8 mouse cellular contexts compared by ENCODE assay signal in the genomic region with DNA sequence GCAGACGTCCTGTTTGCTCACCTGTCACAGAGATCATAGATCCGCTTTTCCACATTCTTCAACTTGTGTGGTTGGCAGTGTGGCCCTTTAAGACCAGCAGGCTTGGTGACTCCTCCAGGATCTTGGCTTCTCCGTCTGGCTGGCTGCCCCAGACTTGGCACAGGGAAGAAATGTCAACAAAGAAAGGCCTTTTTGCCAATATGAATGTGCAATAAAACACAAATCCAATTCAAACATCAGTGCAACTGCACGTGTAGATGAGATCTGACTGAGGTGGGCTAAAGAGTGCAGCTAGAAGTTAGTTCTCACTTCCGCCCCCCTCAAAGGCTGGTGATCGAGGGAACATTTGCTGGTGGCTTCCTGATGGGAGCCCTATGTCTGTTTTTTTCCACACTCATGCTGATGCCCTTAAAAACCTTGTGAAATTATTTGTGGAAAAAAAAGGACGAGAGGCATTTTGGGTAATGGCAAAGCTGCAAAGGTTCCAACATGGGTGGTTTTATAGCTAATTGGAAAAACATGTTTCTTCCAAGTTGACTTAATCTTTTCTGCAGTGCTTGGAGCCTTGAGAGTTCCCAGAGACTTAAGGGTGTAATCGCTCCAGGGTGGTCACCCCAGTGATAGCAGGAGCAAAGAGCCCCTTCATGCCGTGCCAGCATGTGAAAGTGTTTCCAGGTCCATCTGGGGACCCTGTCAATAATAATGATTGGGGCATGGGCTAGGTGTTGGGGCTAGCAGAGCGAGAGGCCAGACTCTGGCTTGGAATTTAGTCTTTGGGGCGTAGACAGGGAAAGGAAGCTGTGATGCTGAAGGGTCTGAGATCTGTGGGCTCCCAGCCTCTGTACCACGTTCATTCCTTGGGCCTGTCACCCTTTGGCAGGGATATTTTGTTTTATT. TPM values are rescaled to one million over a fixed set of nuclear protein-coding genes. Genes with fewer than 3 reads are reported as not detected.
A peak's percentile ranks its signal among the peaks of the same experiment; 100 is the strongest.
DNase-seq lines count a peak whose midpoint lies in the region; ATAC-seq and TF ChIP-seq lines count a peak whose summit lies in the region.

No protein-coding gene starts in this region.

- DNase-seq in heart, adult 11 months = peak; percentile 97
- peak; percentile 86 for DNase-seq in adrenal gland, postnatal 10 days
- DNase-seq in fat pad, adult 2 months (ENCODE audit: extremely low read depth, low read depth, low spot score) = peak; percentile 88
- DNase-seq in lung, postnatal 0 days (ENCODE audit: low spot score) = peak; percentile 80
- DNase-seq in thymus, postnatal 10 days (ENCODE audit: low spot score in 2 of 2) = no peak

- H3K9ac ChIP-seq in heart, embryonic 12.5 days = no peak overlapping the region
- no peak overlapping the region for H3K9ac ChIP-seq in kidney, embryonic 16.5 days (replicated peaks; ENCODE audit: low read length)
- no peak overlapping the region for H3K9ac ChIP-seq in lung, postnatal 0 days (replicated peaks; ENCODE audit: low read depth)
- no peak overlapping the region for H3K9ac ChIP-seq in hindbrain, embryonic 16.5 days (ENCODE audit: low read depth, low read length)

- 0 out of 2 replicates have a peak, but pooled peaks have one; percentile 10 for TF ChIP-seq CTCF in lung, postnatal 0 days (IDR thresholded peaks at IDR 0.05)

- H3K4me3 ChIP-seq in heart, embryonic 12.5 days = no peak overlapping the region
- no peak overlapping the region for H3K4me3 ChIP-seq in kidney, embryonic 16.5 days (ENCODE audit: low read length)
- H3K4me3 ChIP-seq in lung, postnatal 0 days (ENCODE audit: low read depth, low read length) = no peak overlapping the region
- H3K4me3 ChIP-seq in hindbrain, embryonic 16.5 days (ENCODE audit: low read length) = no peak overlapping the region

- WGBS in heart, embryonic 12.5 days = 50% methylated on average over 12 of the region's 12 CpGs
- WGBS in kidney, embryonic 16.5 days = 63% methylated on average over 12 of the region's 12 CpGs
- 34% methylated on average over 12 of the region's 12 CpGs for WGBS in lung, postnatal 0 days
- 55% methylated on average over 12 of the region's 12 CpGs for WGBS in hindbrain, embryonic 16.5 days

- TF ChIP-seq EP300 in lung, postnatal 0 days (IDR thresholded peaks at IDR 0.05) = peak; percentile 11; the same call in 1 of the 2 replicates

- H3K27ac ChIP-seq in heart, embryonic 12.5 days (ENCODE audit: poor library complexity, severe bottlenecking) = no peak overlapping the region
- peak overlapping the region; percentile 33; the same call in 1 of the 2 replicates for H3K27ac ChIP-seq in kidney, embryonic 16.5 days (ENCODE audit: low read length)
- H3K27ac ChIP-seq in lung, postnatal 0 days (ENCODE audit: low read length) = peak overlapping the region; percentile 43; the same call in 1 of the 2 replicates
- no peak overlapping the region; the same call in 1 of the 2 replicates for H3K27ac ChIP-seq in hindbrain, embryonic 16.5 days (ENCODE audit: low read depth, low read length)

- ATAC-seq in heart, embryonic 12.5 days (ENCODE audit: insufficient number of reproducible peaks, low FRiP score) = no peak
- no peak for ATAC-seq in kidney, embryonic 16.5 days (ENCODE audit: low FRiP score, low TSS enrichment)
- ATAC-seq in lung, postnatal 0 days = peak; percentile 63
- no peak; the same call in 1 of the 2 replicates for ATAC-seq in hindbrain, embryonic 16.5 days

- H3K27me3 ChIP-seq in heart, embryonic 12.5 days (replicated peaks) = no peaks in the 10 kb centered on the region
- no peaks in the 10 kb centered on the region for H3K27me3 ChIP-seq in kidney, embryonic 16.5 days (ENCODE audit: insufficient read depth, low read length)
- no peaks in the 10 kb centered on the region for H3K27me3 ChIP-seq in lung, postnatal 0 days (replicated peaks; ENCODE audit: insufficient read depth, low read length)
- no peaks in the 10 kb centered on the region for H3K27me3 ChIP-seq in hindbrain, embryonic 16.5 days (replicated peaks; ENCODE audit: control insufficient read depth, insufficient read depth, low read length)

- H3K4me1 ChIP-seq in heart, embryonic 12.5 days (replicated peaks) = peaks cover 21% of the 10 kb centered on the region
- H3K4me1 ChIP-seq in kidney, embryonic 16.5 days (ENCODE audit: insufficient read depth, low read length) = peaks cover 8% of the 10 kb centered on the region; the same call in 1 of the 2 replicates
- peaks cover 16% of the 10 kb centered on the region for H3K4me1 ChIP-seq in lung, postnatal 0 days (ENCODE audit: insufficient read depth, low read depth, low read length)
- H3K4me1 ChIP-seq in hindbrain, embryonic 16.5 days (ENCODE audit: control insufficient read depth, insufficient read depth, low read depth, low read length) = peaks cover 6% of the 10 kb centered on the region

- no peaks in the 10 kb centered on the region for H3K9me3 ChIP-seq in heart, embryonic 12.5 days (replicated peaks)
- no peaks in the 10 kb centered on the region for H3K9me3 ChIP-seq in kidney, embryonic 16.5 days (ENCODE audit: low read length)
- H3K9me3 ChIP-seq in lung, postnatal 0 days (ENCODE audit: low read length) = no peaks in the 10 kb centered on the region
- no peaks in the 10 kb centered on the region for H3K9me3 ChIP-seq in hindbrain, embryonic 16.5 days (ENCODE audit: control insufficient read depth, low read length)

- 0 out of 2 replicates have a peak, but pooled peaks cover 4% of the 10 kb centered on the region for H3K36me3 ChIP-seq in heart, embryonic 12.5 days
- H3K36me3 ChIP-seq in kidney, embryonic 16.5 days (ENCODE audit: insufficient read depth, low read length) = no peaks in the 10 kb centered on the region
- no peaks in the 10 kb centered on the region for H3K36me3 ChIP-seq in lung, postnatal 0 days (ENCODE audit: insufficient read depth, low read length)
- no peaks in the 10 kb centered on the region for H3K36me3 ChIP-seq in hindbrain, embryonic 16.5 days (ENCODE audit: control insufficient read depth, insufficient read depth, low read length)

- H3K4me2 ChIP-seq in heart, embryonic 12.5 days = no peak overlapping the region
- no peak overlapping the region for H3K4me2 ChIP-seq in kidney, embryonic 16.5 days (replicated peaks; ENCODE audit: low read depth, low read length)
- no peak overlapping the region for H3K4me2 ChIP-seq in lung, postnatal 0 days (replicated peaks; ENCODE audit: low read depth, low read length)
- no peak overlapping the region for H3K4me2 ChIP-seq in hindbrain, embryonic 16.5 days (ENCODE audit: low read length)

RNA-seq across cellular contexts. Expression of gene Rmi2, which starts 15.4 kb away (rescaled TPM):
- 3.9 and 5.0 TPM in 2 replicates for polyA plus RNA-seq in heart, embryonic 12.5 days (2016; fragmentation: Nextera tagmentation; extraction: Ambion mirVana)
- total RNA-seq in adrenal gland, postnatal 10 days (2021) = 1 to 10 TPM; 1.6 to 1.8 TPM
- polyA plus RNA-seq in kidney, embryonic 16.5 days (2015; fragmentation: Nextera tagmentation; extraction: Ambion mirVana) = 2.9 and 3.5 TPM in 2 replicates
- polyA plus RNA-seq in lung, postnatal 0 days (2015; fragmentation: Nextera tagmentation; extraction: Ambion mirVana) = 0.44 and 0.51 TPM in 2 replicates
- polyA plus RNA-seq in hindbrain, embryonic 16.5 days (2015; fragmentation: Nextera tagmentation; extraction: Ambion mirVana) = 0.70 and 0.74 TPM in 2 replicates

RNA-seq across cellular contexts. Expression of gene Gm11172, which starts 37.5 kb away (rescaled TPM):
- not detected in 2 replicates for polyA plus RNA-seq in heart, embryonic 12.5 days (2016; fragmentation: Nextera tagmentation; extraction: Ambion mirVana)
- not detected for total RNA-seq in adrenal gland, postnatal 10 days (2021)
- polyA plus RNA-seq in kidney, embryonic 16.5 days (2015; fragmentation: Nextera tagmentation; extraction: Ambion mirVana) = not detected in 2 replicates
- polyA plus RNA-seq in lung, postnatal 0 days (2015; fragmentation: Nextera tagmentation; extraction: Ambion mirVana) = not detected in 2 replicates
- polyA plus RNA-seq in hindbrain, embryonic 16.5 days (2015; fragmentation: Nextera tagmentation; extraction: Ambion mirVana) = not detected in 2 replicates

RNA-seq across cellular contexts. Expression of gene Prm1, which starts 44.6 kb away (rescaled TPM):
- 0.48 TPM in 1 of 2 replicates, not detected in the other for polyA plus RNA-seq in heart, embryonic 12.5 days (2016; fragmentation: Nextera tagmentation; extraction: Ambion mirVana)
- not detected for total RNA-seq in adrenal gland, postnatal 10 days (2021)
- not detected in 2 replicates for polyA plus RNA-seq in kidney, embryonic 16.5 days (2015; fragmentation: Nextera tagmentation; extraction: Ambion mirVana)
- polyA plus RNA-seq in lung, postnatal 0 days (2015; fragmentation: Nextera tagmentation; extraction: Ambion mirVana) = not detected in 2 replicates
- polyA plus RNA-seq in hindbrain, embryonic 16.5 days (2015; fragmentation: Nextera tagmentation; extraction: Ambion mirVana) = 0.51 TPM in 1 of 2 replicates, not detected in the other

RNA-seq across cellular contexts. Expression of gene Prm2, which starts 54.3 kb away (rescaled TPM):
- polyA plus RNA-seq in heart, embryonic 12.5 days (2016; fragmentation: Nextera tagmentation; extraction: Ambion mirVana) = not detected in 2 replicates
- not detected for total RNA-seq in adrenal gland, postnatal 10 days (2021)
- polyA plus RNA-seq in kidney, embryonic 16.5 days (2015; fragmentation: Nextera tagmentation; extraction: Ambion mirVana) = not detected in 2 replicates
- polyA plus RNA-seq in lung, postnatal 0 days (2015; fragmentation: Nextera tagmentation; extraction: Ambion mirVana) = not detected in 2 replicates
- polyA plus RNA-seq in hindbrain, embryonic 16.5 days (2015; fragmentation: Nextera tagmentation; extraction: Ambion mirVana) = not detected in 2 replicates

RNA-seq across cellular contexts. Expression of gene Prm3, which starts 59.5 kb away (rescaled TPM):
- polyA plus RNA-seq in heart, embryonic 12.5 days (2016; fragmentation: Nextera tagmentation; extraction: Ambion mirVana) = not detected in 2 replicates
- not detected for total RNA-seq in adrenal gland, postnatal 10 days (2021)
- not detected in 2 replicates for polyA plus RNA-seq in kidney, embryonic 16.5 days (2015; fragmentation: Nextera tagmentation; extraction: Ambion mirVana)
- polyA plus RNA-seq in lung, postnatal 0 days (2015; fragmentation: Nextera tagmentation; extraction: Ambion mirVana) = not detected in 2 replicates
- polyA plus RNA-seq in hindbrain, embryonic 16.5 days (2015; fragmentation: Nextera tagmentation; extraction: Ambion mirVana) = not detected in 2 replicates

Comparison
In these comparisons a context has a peak if more than half of its experiments do, and no peak if none do; other contexts are left out.
1. DNase-seq: peak in heart, adult 11 months (single experiment), adrenal gland, postnatal 10 days (single experiment), fat pad, adult 2 months (single experiment) and lung, postnatal 0 days (single experiment); none in thymus, postnatal 10 days (0 of 2).
2. H3K27ac ChIP-seq: peak in kidney, embryonic 16.5 days (single experiment) and lung, postnatal 0 days (single experiment); none in heart, embryonic 12.5 days (single experiment) and hindbrain, embryonic 16.5 days (single experiment).